Mouse (Mus musculus) C2C12 (cell line): Measurements from ENCODE around the gene Chtop.

Source experiments
- CTCF ChIP-seq: IDR thresholded peaks from one replicate; pipeline ENCODE4 v1.5.1; 2011; ENCODE audit not compliant: control insufficient read depth, insufficient read depth, insufficient read length
- MYOG ChIP-seq: IDR thresholded peaks from one replicate; pipeline ENCODE4 v1.6.1; 2011; ENCODE audit not compliant: control insufficient read depth, insufficient read length; ENCODE audit errors: extremely low read depth

DNA sequence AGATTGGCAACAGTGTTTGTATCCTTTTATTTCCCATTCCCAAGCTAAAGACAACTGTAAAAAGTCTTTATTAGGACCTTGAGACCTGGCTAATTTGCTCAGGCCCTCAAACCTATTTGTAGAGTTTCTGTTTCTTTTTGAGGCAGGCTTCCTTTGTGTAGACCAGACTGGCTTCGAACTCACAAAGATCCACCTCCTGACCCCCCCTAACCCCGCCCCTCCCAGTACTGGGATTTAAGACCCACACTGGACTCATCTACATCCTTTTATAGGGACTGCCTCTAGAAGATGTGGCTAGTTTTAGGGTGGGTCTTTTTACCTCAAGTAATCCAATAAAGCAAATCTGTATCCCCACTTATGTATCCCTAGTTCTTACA, 437 bp upstream of the Chtop start:
- TF ChIP-seq CTCF (no peak), MYOG (no peak)
